Comparison of ENCODE assay signal across 26 mouse cellular contexts in genomic region chr4:152585526-152585925, GRCm38 (mm10).
A peak's percentile ranks its signal among the peaks of the same experiment; 100 is the strongest.
DNase-seq lines count a peak whose midpoint lies in the region; ATAC-seq lines count a peak whose summit lies in the region.
"Had no signal": no experiment of that assay in that cellular context is flagged by ENCODE, and none has a peak within 500 bp of the region (broad histone marks: within the 10 kb centered on the region; RNA-seq: fewer than 3 reads in every experiment).

No protein-coding gene starts in this region.

- ATAC-seq in forebrain, embryonic 14.5 days: no peak
- no peak for ATAC-seq in forebrain, embryonic 11.5 days (replicated peaks; ENCODE audit: low FRiP score)
- ATAC-seq in hindbrain, embryonic 15.5 days (ENCODE audit: low FRiP score, low read depth): no peak
- ATAC-seq in hindbrain, embryonic 16.5 days: no peak
- ATAC-seq: hindbrain, postnatal 0 days; inflammation-experienced regulatory T-cells, adult 6 months; intestine, embryonic 16.5 days; Patski had no signal

- 0 out of 2 replicates have a peak overlapping the region, but pooled peaks have one; percentile 12 for H3K4me2 ChIP-seq in forebrain, embryonic 14.5 days (ENCODE audit: low read length)
- no peak overlapping the region for H3K4me2 ChIP-seq in forebrain, embryonic 11.5 days (ENCODE audit: low read depth, low read length, severe bottlenecking)
- H3K4me2 ChIP-seq in hindbrain, embryonic 15.5 days: no peak overlapping the region
- no peak overlapping the region for H3K4me2 ChIP-seq in hindbrain, embryonic 16.5 days (ENCODE audit: low read length)
- H3K4me2 ChIP-seq: embryonic facial prominence, embryonic 12.5 days; embryonic facial prominence, embryonic 15.5 days; heart, embryonic 11.5 days; hindbrain, embryonic 12.5 days had no signal

- no peaks in the 10 kb centered on the region for H3K9me3 ChIP-seq in forebrain, embryonic 14.5 days (replicated peaks; ENCODE audit: control insufficient read depth, low read length)
- H3K9me3 ChIP-seq in forebrain, embryonic 11.5 days (ENCODE audit: control insufficient read depth, low read length): no peaks in the 10 kb centered on the region
- no peaks in the 10 kb centered on the region for H3K9me3 ChIP-seq in hindbrain, embryonic 15.5 days
- no peaks in the 10 kb centered on the region for H3K9me3 ChIP-seq in hindbrain, embryonic 16.5 days (ENCODE audit: control insufficient read depth, low read length)
- H3K9me3 ChIP-seq: embryonic facial prominence, embryonic 12.5 days; embryonic facial prominence, embryonic 15.5 days; hindbrain, embryonic 12.5 days had no signal

- H3K27me3 ChIP-seq in forebrain, embryonic 14.5 days (replicated peaks; ENCODE audit: control insufficient read depth, insufficient read depth, low read length): 0 out of 2 replicates have a peak, but pooled peaks cover 3% of the 10 kb centered on the region
- no peaks in the 10 kb centered on the region for H3K27me3 ChIP-seq in forebrain, embryonic 11.5 days (ENCODE audit: control insufficient read depth, insufficient read depth, low read length)
- H3K27me3 ChIP-seq in hindbrain, embryonic 15.5 days: no peaks in the 10 kb centered on the region
- no peaks in the 10 kb centered on the region for H3K27me3 ChIP-seq in hindbrain, embryonic 16.5 days (replicated peaks; ENCODE audit: control insufficient read depth, insufficient read depth, low read length)
- H3K27me3 ChIP-seq: CH12.LX; embryonic facial prominence, embryonic 12.5 days; embryonic facial prominence, embryonic 15.5 days; hindbrain, embryonic 12.5 days; Patski had no signal

- H3K27ac ChIP-seq in forebrain, embryonic 14.5 days (ENCODE audit: low read depth, low read length): no peak overlapping the region
- H3K27ac ChIP-seq in forebrain, embryonic 11.5 days (ENCODE audit: low read depth, low read length): no peak overlapping the region
- peak overlapping the region; percentile 2; the same call in 1 of the 2 replicates for H3K27ac ChIP-seq in hindbrain, embryonic 15.5 days (replicated peaks)
- no peak overlapping the region for H3K27ac ChIP-seq in hindbrain, embryonic 16.5 days (ENCODE audit: low read depth, low read length)
- H3K27ac ChIP-seq: embryonic facial prominence, embryonic 12.5 days; embryonic facial prominence, embryonic 15.5 days; gastrocnemius, adult 2 months; hindbrain, embryonic 12.5 days; hindbrain, postnatal 0 days had no signal

- no peak overlapping the region for H3K4me3 ChIP-seq in forebrain, embryonic 14.5 days (ENCODE audit: low read depth, low read length)
- H3K4me3 ChIP-seq in forebrain, embryonic 11.5 days (ENCODE audit: low read depth, low read length): no peak overlapping the region
- no peak overlapping the region for H3K4me3 ChIP-seq in hindbrain, embryonic 15.5 days
- no peak overlapping the region for H3K4me3 ChIP-seq in hindbrain, embryonic 16.5 days (ENCODE audit: low read length)
- H3K4me3 ChIP-seq: embryonic facial prominence, embryonic 12.5 days; embryonic facial prominence, embryonic 15.5 days; gastrocnemius, adult 2 months; hindbrain, embryonic 12.5 days had no signal

- H3K9ac ChIP-seq in forebrain, embryonic 14.5 days (ENCODE audit: low read length): no peak overlapping the region; the same call in 1 of the 2 replicates
- H3K9ac ChIP-seq in forebrain, embryonic 11.5 days (ENCODE audit: low read length): no peak overlapping the region
- H3K9ac ChIP-seq in hindbrain, embryonic 15.5 days: no peak overlapping the region
- no peak overlapping the region for H3K9ac ChIP-seq in hindbrain, embryonic 16.5 days (ENCODE audit: low read depth, low read length)
- H3K9ac ChIP-seq: embryonic facial prominence, embryonic 12.5 days; embryonic facial prominence, embryonic 15.5 days; hindbrain, embryonic 12.5 days had no signal

- H3K36me3 ChIP-seq in forebrain, embryonic 14.5 days (ENCODE audit: control insufficient read depth, insufficient read depth, low read length): no peaks in the 10 kb centered on the region
- no peaks in the 10 kb centered on the region for H3K36me3 ChIP-seq in forebrain, embryonic 11.5 days (ENCODE audit: control insufficient read depth, insufficient read depth, low read length)
- no peaks in the 10 kb centered on the region for H3K36me3 ChIP-seq in hindbrain, embryonic 15.5 days
- no peaks in the 10 kb centered on the region for H3K36me3 ChIP-seq in hindbrain, embryonic 16.5 days (ENCODE audit: control insufficient read depth, insufficient read depth, low read length)
- H3K36me3 ChIP-seq: embryonic facial prominence, embryonic 12.5 days; embryonic facial prominence, embryonic 15.5 days; G1E; hindbrain, embryonic 12.5 days had no signal

- peaks cover 7% of the 10 kb centered on the region for H3K4me1 ChIP-seq in forebrain, embryonic 14.5 days (ENCODE audit: control insufficient read depth, insufficient read depth, low read length)
- 0 out of 2 replicates have a peak, but pooled peaks cover 3% of the 10 kb centered on the region for H3K4me1 ChIP-seq in forebrain, embryonic 11.5 days (replicated peaks; ENCODE audit: control insufficient read depth, insufficient read depth, low read length)
- H3K4me1 ChIP-seq in hindbrain, embryonic 15.5 days (replicated peaks): peaks cover 4% of the 10 kb centered on the region; the same call in 1 of the 2 replicates
- no peaks in the 10 kb centered on the region for H3K4me1 ChIP-seq in hindbrain, embryonic 16.5 days (ENCODE audit: control insufficient read depth, insufficient read depth, low read depth, low read length)
- H3K4me1 ChIP-seq: embryonic facial prominence, embryonic 12.5 days; embryonic facial prominence, embryonic 15.5 days had no signal

- peak; percentile 60 for DNase-seq in forebrain, embryonic 14.5 days (ENCODE audit: low spot score)
- no peak for DNase-seq in forebrain, embryonic 11.5 days (ENCODE audit: low spot score)
- DNase-seq in right cerebral cortex, postnatal 10 days (ENCODE audit: low spot score in 2 of 2): peak; percentile 43 to 67
- DNase-seq in right cerebral cortex, postnatal 25 days: no peak
- no peak for DNase-seq in frontal cortex, postnatal 14 days (ENCODE audit: low spot score in 2 of 2)
- DNase-seq: adrenal gland, adult 2 months; adrenal gland, postnatal 14 days; B cell, adult 2 months; cerebellum, adult 18-20 months; cerebellum, adult 9-10 months; cerebellum, postnatal 25 days; gastrocnemius, adult 2 months; gastrocnemius, postnatal 14 days; heart, adult 11 months had no signal

- 16% methylated on average over 15 of the region's 15 CpGs for WGBS in forebrain, embryonic 14.5 days
- whole genome bisulfite sequencing in forebrain, embryonic 11.5 days: 42% methylated on average over 15 of the region's 15 CpGs
- WGBS in hindbrain, embryonic 15.5 days: 54% methylated on average over 15 of the region's 15 CpGs
- 61% methylated on average over 15 of the region's 15 CpGs for WGBS in hindbrain, embryonic 16.5 days

Comparison
In these comparisons a context has a peak if more than half of its experiments do, and no peak if none do; other contexts are left out.
1. DNase-seq: peak in forebrain, embryonic 14.5 days (single experiment) and right cerebral cortex, postnatal 10 days (2 of 2); none in forebrain, embryonic 11.5 days (single experiment), right cerebral cortex, postnatal 25 days (single experiment) and frontal cortex, postnatal 14 days (0 of 2).